Mouse (Mus musculus) ES-E14 (cell line): ENCODE measurements around the gene Pcdh9. TPM values are rescaled to one million over a fixed set of nuclear protein-coding genes. Genes with fewer than 3 reads are reported as not detected.

ENCODE experiments used
- DNase-seq: peaks from one replicate; pipeline ENCODE4 v3.0.0-alpha.2; 2013; ENCODE audit warnings: low read depth, low spot score
- H3K27ac ChIP-seq: 2 replicates; pipeline ENCODE4 v1.5.1; 2012; ENCODE audit warnings: low read depth, mild to moderate bottlenecking, low read length, moderate library complexity, mixed read lengths; ENCODE audit not compliant: poor library complexity, insufficient read depth, severe bottlenecking
- H3K36me3 ChIP-seq: 2 replicates; pipeline ENCODE4 v1.6.1; 2012; ENCODE audit warnings: mild to moderate bottlenecking, low read length, moderate library complexity, mixed read lengths; ENCODE audit not compliant: control insufficient read depth, poor library complexity, insufficient read depth, severe bottlenecking
- H3K4me1 ChIP-seq, 2 experiments: fragments of 150-350 bp in 1 of 2; sonication (generic) in 1 of 2; 2 replicates each; pipeline ENCODE4 v1.6.1; 2012; ENCODE audit warnings: low read length in 2 of 2, mild to moderate bottlenecking in 1 of 2, mixed read lengths in 1 of 2; ENCODE audit not compliant: control insufficient read depth in 2 of 2, insufficient read depth in 2 of 2, poor library complexity in 1 of 2
- H3K4me3 ChIP-seq, 2 experiments: fragments of 150-350 bp in 1 of 2; sonication (generic) in 1 of 2; 2 replicates each; pipeline ENCODE4 v1.5.1; 2012; ENCODE audit warnings: low read length in 2 of 2, low read depth in 1 of 2, mild to moderate bottlenecking in 1 of 2, mixed read lengths in 1 of 2; ENCODE audit not compliant: insufficient read depth in 1 of 2, poor library complexity in 1 of 2, severe bottlenecking in 1 of 2
- H3K9ac ChIP-seq: 2 replicates; pipeline ENCODE4 v1.6.1; 2012; ENCODE audit warnings: low read depth, mild to moderate bottlenecking, low read length, mixed read lengths; ENCODE audit not compliant: poor library complexity, insufficient read depth, severe bottlenecking
- H3K9me3 ChIP-seq: fragments of 150-350 bp; sonication (generic); 2 replicates; pipeline ENCODE4 v1.6.1; 2012; ENCODE audit warnings: low read depth, mild to moderate bottlenecking, low read length; ENCODE audit not compliant: control insufficient read depth, insufficient read depth
- CHD2 ChIP-seq: IDR thresholded peaks from 2 replicates; pipeline ENCODE4 v1.6.1; 2014; ENCODE audit warnings: mild to moderate bottlenecking, low read depth, low read length, inconsistent platforms
- HCFC1 ChIP-seq: IDR thresholded peaks from 2 replicates; pipeline ENCODE4 v1.6.1; 2012; ENCODE audit warnings: low read length, inconsistent platforms, borderline replicate concordance; ENCODE audit not compliant: insufficient read depth
- MAFK ChIP-seq: IDR thresholded peaks from 2 replicates; pipeline ENCODE4 v1.6.1; 2014; ENCODE audit warnings: mild to moderate bottlenecking, low read depth, low read length, inconsistent platforms; ENCODE audit not compliant: insufficient read depth
- ZC3H11A ChIP-seq: IDR thresholded peaks from 2 replicates; pipeline ENCODE4 v1.6.1; 2012; ENCODE audit warnings: low read depth, mild to moderate bottlenecking, inconsistent platforms, low read length, borderline replicate concordance
- ZNF384 ChIP-seq: IDR thresholded peaks from 2 replicates; pipeline ENCODE4 v1.6.1; 2012; ENCODE audit warnings: low read depth, low read length, inconsistent platforms
- in situ Hi-C, 2 experiments: fragments of 600-800 bp; cut with MboI; formaldehyde crosslinking; loops; one replicate each; pipeline ENCODE4 v1.15.1; 2025; ENCODE audit warnings: low sequenced_read_pairs in 2 of 2, inconsistent platforms in 1 of 2; ENCODE audit not compliant: unreplicated experiment in 2 of 2
- total RNA-seq: library from RNA; depleted of rRNA; stranded (reverse); fragments of 300-350 nt; gene quantifications from 2 replicates; pipeline ENCODE4 v1.2.3, GENCODE M21; 2012

The Pcdh9 gene
- total RNA-seq, 1 experiment, result 0.71 TPM

DNA sequence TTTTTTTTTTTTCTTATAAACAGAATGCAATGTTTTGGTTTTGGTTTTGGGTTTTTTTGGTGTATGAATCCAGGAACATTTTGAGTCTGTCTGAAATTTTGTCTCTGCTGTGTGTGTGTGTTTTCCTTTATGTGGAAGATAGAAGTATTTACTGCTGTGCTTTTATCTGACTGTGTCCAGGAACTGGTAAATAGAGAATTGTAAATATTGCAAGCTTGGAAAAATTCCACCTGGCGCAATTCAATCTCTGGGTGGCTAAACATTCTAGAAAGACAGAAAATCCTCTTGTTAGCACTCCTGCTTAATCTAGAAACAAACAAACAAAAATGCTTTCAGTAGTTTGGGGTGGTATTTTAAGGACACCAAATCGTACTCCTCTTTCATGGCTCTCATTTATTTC lies 814.7 kb downstream of the Pcdh9 start:
- H3K9me3 ChIP-seq, result no peaks in the 10 kb centered on the region
- in situ Hi-C loops, result no loop called here
- H3K4me1 ChIP-seq, result no peaks in the 10 kb centered on the region
- H3K9ac ChIP-seq, result no peak overlapping the region
- no peak for DNase-seq
- no peaks in the 10 kb centered on the region for H3K36me3 ChIP-seq
- TF ChIP-seq CHD2 (no peak), HCFC1 (no peak), ZC3H11A (no peak), MAFK (no peak), ZNF384 (no peak)
- no peak overlapping the region for H3K4me3 ChIP-seq
- no peak overlapping the region for H3K27ac ChIP-seq

DNA sequence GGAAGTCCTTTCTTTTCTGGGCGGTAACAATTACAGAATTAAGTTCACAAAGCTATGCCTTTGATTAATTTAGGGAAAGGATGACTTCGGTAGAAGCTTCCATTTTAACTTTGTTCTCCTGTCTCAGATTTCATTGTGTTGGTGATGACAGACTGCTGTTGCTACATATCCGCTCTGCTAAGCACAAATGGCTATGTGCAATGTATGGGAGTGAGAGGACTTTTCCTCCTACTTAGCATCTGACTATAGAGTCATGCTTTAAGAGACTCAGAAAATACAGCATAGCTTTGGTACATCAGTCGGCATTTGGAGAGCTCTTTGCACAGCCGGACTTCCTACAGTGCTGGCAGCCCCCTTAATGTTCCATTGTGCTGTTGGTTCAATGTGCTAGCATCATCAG lies 818.1 kb downstream of the Pcdh9 start:
- TF ChIP-seq ZNF384 (no peak), HCFC1 (no peak), MAFK (no peak), ZC3H11A (no peak), CHD2 (no peak)
- Histone ChIP-seq H3K27ac (no peak overlapping the region), H3K9ac (no peak overlapping the region), H3K4me1 (no peaks in the 10 kb centered on the region), H3K4me3 (no peak overlapping the region), H3K9me3 (no peaks in the 10 kb centered on the region), H3K36me3 (no peaks in the 10 kb centered on the region)
- no peak for DNase-seq
- in situ Hi-C loops, result no loop called here

DNA sequence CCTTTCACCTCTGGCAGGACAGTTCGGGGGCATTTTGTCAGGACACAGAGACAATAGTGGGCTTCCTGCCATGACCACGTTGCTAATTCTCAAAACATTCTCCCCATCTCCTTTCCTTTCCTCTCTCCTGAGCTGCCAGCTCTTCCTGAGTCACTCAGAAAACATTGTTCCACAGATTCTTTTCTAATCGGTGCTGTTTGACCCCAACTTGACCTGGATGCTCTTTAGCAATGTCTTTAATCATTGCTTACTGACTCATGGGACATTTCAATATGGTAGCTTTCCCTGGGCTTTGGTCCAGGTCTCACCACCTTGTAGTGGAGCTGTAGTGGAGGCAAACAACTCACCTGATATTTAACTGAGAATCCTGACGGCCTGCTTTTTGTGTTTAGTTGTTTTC lies 820.3 kb downstream of the Pcdh9 start:
- Histone ChIP-seq H3K36me3 (no peaks in the 10 kb centered on the region), H3K9ac (no peak overlapping the region), H3K9me3 (no peaks in the 10 kb centered on the region), H3K27ac (no peak overlapping the region), H3K4me3 (no peak overlapping the region), H3K4me1 (no peaks in the 10 kb centered on the region)
- DNase-seq, result no peak
- TF ChIP-seq MAFK, result no peak
- TF ChIP-seq CHD2, result no peak
- in situ Hi-C loops, result no loop called here

DNA sequence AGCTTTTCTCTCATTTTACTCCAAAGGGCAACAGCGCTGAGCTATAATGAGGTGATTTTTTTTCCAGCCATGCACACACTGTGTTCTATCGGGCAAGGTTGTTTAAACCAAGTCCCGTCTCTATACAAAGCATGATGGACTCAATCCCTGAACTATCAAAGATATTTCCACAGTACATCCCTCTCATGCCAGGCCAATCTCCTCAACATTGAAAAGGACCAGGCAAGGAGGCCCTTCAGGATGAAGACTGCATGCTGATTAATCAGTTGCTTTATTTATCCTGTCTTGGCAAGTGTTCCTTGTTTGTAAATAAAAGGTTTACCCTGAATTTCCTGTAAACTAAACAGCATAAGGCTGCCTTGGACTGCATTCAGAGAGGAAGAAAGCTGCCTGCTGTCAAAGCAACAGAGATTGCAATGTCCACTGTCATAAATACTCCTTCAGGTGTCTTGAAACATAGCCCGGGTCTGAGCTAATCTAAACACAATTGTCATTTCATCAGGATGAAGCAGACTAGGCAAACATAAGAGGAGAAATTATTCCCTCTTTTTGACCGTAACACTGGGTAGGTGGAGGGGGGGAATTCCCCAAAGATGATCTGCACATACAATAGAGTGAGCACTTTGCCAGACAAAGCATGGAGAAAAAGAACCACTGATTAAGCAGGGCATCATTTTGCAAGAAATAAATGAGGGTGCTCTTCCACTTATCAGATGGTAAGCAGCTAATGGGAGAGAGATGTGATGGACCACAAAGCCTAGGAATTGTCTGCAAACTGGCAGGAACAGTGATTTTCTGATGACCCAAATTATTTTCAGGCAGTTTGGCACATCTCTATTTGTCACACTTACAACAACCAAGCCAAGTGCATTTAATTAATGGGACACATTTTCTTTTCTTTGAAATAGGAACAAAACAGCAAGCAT lies 822.8 kb downstream of the Pcdh9 start:
- DNase-seq, result no peak
- no peak overlapping the region for H3K9ac ChIP-seq
- in situ Hi-C loops, result no loop called here
- H3K36me3 ChIP-seq, result no peaks in the 10 kb centered on the region
- no peak overlapping the region for H3K27ac ChIP-seq
- H3K4me1 ChIP-seq, result no peaks in the 10 kb centered on the region
- TF ChIP-seq ZNF384 (no peak), HCFC1 (no peak), ZC3H11A (no peak), MAFK (no peak), CHD2 (no peak)
- no peaks in the 10 kb centered on the region for H3K9me3 ChIP-seq
- H3K4me3 ChIP-seq, result no peak overlapping the region
